Mouse (Mus musculus): ENCODE data around the gene Ptpn13. TPM values are rescaled to one million over a fixed set of nuclear protein-coding genes. Genes with fewer than 3 reads are reported as not detected.
A peak's percentile ranks its signal among the peaks of the same experiment; 100 is the strongest.

Ptpn13 gene
- 10 to 100 TPM; 10.9 to 13.5 (median 11.5) TPM for total RNA-seq (2022)

DNA sequence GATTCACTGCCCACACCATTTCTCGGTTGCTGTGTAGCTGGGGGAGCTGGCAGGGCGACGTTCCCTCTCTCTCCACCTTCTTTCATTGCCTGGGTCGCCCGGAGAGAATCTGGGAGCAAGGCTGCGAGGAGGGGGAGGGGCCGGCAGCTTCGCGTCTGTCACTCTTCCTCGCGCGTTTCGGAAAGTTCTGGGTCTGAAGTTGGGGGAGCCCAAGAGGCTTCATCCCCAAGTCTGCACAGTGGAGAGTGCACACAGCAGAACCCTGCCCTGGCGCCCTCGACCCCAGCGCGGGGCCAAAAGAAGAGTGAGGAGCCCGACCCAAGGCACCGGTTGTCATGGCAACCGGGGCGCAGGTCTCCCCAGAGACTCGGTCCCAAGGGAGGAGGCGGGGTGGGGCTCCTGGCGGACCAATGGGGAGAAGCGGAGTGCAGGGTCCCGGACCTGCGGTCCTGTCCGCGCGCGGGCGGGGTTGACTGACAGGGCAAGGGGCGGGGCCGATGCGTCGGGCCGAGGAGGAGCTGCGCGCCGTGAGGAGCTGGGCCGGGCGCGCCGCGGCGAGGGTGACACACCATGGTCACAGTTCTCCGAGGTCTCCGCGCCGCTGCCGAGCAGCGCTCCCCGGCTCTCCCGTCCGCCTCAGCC is at the start of gene Ptpn13:
Gene Ptpn13 (plus strand): TSS at position 515 of the 642 bp plus-strand sequence.
- DNase-seq (ENCODE audit: low spot score in 2 of 2): peak; percentile 71 to 94

DNA sequence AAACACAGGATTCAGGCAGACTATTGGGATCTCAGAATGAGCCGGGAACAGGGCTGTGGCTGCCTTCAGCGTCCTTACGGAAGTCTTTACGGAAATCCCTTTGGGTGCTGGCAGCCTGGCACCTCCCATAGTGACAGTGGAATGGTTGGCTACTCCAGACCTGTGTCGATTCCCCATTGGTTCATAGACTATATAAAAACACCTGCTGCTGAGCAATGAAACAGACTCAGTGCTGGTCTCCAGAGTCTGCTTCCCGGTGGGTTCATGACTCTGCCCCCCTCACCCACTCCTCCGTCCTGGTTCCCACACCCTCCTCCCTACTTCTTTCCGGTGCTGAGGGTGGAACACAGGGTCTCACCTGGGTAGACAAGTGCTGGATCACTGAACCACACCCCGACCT is 49.8 kb upstream of the Ptpn13 start:
- no peak for DNase-seq (ENCODE audit: low spot score in 2 of 2)

DNA sequence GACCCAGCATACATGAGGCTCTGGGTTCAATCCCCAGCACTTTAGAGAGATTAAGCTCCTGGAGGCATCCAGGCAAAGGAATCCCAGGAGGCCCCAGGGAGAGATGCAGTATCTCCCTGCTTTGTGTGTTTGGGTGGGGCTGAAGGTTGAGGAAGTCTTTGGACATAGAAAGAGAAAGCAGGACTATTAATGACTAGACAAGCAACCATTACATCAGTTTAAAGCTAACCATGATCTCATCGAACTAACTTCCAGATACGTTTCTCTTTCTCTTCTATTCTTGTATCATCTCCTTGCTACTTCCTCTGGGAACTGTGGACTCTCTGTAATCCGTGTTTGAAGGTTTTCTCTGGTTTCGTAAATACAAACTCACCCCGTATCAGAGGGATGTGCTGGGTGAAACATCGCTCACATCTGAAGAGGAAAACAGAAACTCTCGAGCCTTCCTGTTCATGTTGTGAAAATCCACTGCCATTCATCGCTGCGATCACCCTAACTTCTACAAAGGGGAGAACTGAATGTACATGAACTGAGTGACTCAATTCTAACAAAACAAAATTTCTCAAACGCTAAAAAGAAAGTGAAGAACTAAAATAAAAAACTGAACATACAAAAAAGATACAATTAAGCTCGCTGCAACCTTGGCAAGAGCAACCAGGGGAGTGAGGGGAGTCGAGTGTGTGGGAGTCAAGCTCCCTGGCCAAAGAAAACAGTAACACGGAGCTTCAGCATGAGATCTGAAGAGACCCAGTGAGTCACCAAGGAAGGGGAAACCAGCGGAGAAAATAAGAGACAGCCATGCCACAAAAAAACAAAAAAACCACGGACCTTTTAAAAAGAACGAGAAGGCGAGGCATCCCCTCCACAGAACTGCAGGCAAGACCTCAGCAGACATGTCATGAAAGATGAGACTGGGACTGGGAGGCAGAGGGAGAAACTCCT is 48.4 kb upstream of the Ptpn13 start:
- DNase-seq (ENCODE audit: low spot score in 2 of 2): no peak

DNA sequence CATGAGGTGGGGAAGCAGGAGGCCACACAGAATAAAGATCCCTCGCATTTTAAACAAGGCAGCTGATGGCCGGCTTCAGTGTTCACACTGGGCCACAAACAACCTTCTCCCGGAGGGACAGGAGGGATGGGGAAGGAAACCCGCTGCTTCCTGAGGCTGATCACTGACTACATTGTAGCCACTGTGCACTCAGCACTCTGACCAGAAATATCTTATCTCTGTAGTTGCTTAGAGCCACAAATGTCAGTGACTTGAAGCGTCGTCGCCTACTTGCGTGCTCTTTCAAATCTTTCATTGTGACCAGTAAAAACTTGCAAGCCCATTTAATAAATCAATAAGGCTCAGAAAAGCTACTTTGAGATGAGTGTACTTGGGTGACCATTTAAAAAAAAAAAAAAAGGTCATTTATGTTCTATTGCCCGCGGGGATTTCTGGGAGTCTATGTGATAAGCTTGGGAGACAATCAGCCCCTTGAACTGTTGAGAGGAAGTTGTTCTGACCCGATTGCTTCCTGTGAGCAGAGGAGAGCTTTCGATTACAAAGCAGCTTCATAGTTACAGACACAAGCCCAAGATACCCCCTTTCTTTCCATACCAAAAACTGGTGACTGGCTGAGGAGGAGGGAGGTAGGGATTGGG is 47.4 kb upstream of the Ptpn13 start:
- no peak for DNase-seq (ENCODE audit: low spot score in 2 of 2)

DNA sequence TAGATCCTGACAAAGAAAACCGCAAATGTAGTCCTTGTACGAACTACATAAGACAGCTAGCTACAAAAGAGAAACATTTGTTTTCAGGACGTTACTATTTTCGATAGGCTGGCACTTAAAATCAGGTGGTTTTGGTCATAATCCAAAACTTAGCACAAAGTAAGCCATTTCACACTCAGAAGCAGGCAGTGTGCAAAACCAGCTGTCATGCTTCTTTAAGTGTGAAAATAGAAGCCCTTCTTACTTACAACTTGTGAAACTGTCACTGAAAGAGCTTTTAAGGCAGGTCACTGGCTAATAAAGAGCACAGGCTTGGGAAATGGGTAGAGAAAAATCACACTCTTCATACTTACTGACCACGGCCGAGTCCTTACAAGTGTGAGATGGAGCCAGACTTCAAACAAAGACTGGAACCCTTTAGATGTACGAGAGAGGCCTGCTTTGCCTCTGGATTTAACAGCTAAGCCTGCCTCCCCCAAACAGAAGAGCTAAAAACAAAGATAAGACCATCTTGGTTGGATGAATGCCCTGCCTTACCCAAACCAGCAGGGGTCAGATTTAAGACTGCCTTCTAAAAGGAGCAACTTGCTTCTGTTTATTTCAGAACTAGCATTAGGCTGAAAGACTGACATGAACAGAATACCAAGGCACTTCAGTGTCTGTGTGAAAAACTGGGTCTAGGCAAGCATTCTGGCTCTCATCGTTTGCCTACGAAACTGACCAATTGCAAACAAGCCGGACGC is 44.0 kb upstream of the Ptpn13 start:
- DNase-seq (ENCODE audit: low spot score in 2 of 2): no peak

DNA sequence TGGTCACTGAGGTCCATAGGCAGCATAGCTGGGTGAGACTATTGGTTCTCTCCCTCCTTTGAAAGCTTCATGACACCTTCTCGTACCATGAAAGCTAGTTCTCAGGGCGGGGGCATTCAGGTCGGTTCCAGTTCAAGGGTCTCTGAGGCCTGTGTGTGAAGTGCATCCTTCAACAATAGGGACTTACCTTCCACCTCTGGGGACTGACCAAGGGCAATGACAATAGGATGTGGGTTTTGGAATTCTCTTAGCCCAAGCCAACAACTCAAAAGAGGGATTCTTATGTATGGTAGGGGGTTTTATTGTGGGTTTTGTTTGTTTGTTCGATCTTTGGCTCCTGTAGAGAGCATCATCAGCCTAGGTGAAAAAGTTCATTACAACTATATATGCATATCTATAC is 42.0 kb upstream of the Ptpn13 start:
- no peak for DNase-seq (ENCODE audit: low spot score in 2 of 2)

DNA sequence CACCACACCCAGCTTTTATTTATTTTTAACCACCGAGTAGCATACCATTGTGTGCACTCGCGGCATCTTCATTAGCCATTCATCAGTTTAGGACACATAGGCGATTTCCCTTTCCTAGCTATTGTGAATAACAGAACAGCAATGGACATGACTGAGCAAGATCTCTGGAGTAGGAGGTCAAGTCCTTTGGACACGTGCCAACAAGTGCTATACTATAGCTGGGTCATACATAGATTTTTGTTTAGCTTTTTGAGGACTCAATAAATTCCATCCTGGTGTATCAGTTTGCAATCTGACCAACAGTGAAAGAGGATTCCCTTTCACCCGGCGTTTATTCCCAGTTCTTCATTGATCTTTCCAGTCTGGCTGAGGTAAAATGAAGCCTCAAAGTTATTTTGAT is 41.0 kb upstream of the Ptpn13 start:
- no peak for DNase-seq (ENCODE audit: low spot score in 2 of 2)

DNA sequence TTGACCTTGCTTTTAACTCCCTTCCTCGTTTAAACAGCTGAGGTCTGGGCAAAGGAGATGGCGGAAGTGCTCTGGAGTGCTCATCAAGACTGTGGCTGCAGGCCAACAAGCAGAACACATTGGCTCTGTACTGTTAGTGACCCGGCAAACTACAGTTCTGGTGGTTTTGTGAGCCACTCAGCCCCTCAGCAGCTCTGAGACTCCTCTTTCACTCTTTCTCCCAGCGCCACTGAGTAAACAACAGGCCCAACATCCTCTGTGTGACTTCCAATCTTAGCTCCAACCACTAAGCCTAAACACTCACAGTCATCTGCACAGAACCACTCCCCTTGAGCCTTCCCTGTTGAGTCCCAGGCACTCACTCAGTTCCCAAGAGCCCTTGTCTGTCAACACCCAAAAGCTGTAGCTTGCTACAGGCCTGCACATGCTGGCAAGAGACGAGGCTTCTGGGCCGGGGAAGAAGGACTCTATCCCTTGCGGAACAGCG is 37.4 kb upstream of the Ptpn13 start:
- no peak for DNase-seq (ENCODE audit: low spot score in 2 of 2)

DNA sequence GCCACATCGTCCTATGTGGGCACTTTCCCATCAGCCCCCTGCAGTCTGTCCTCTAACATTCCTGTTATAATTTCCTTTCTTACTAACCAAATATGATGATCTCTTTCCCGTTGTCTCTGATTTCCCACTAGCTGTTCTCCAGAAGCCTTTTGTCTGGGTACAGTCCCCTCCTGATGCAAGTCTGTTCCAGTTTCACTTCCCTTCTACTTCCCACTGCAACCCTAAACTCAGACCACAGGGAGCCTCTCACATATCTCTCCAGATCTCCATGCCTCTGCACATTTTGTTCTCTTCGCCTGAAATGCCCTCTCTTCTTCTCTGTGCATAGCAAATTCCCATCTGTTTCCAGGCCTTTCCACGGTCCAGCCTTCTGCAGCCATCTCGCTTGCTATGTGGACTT is 35.6 kb upstream of the Ptpn13 start:
- DNase-seq (ENCODE audit: low spot score in 2 of 2): no peak

DNA sequence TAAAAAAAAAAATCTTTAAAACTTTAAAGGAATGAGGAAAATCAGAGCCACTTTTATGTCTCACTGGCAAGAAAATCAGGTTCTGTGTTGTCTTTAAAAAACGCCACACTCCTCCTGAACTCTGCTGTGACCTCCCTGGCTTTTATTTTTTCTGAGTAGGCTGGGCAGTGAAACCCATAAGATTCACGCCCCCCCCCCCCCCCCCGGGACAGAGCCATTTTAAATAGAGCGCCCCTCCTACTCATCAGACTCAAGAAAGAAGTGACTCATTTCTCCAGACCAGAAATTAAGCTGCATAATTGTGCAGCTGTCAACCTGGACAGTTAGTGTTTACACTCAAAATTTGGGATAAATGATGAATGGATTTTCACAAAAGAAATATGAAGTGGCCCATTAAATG is 31.8 kb upstream of the Ptpn13 start:
- no peak for DNase-seq (ENCODE audit: low spot score in 2 of 2)

DNA sequence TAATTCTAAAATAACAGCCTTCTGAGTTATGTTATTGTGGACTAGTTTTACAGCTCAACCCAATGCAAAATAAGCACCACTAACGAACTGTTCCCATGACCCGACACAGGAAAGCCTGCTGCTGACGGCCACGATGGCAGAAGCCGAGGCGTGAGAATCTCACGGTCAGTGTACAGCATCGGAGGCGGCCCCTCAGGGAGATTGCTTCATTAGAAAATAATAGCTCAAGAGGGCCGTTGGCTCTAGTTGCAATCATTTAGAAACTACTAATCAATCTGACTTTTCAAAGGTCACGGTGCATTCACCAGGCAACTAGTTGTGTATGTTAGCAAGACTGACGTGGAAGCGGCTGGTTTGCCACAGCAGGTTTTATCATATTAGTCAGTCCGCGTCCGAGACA is 31.2 kb upstream of the Ptpn13 start:
- no peak for DNase-seq (ENCODE audit: low spot score in 2 of 2)

DNA sequence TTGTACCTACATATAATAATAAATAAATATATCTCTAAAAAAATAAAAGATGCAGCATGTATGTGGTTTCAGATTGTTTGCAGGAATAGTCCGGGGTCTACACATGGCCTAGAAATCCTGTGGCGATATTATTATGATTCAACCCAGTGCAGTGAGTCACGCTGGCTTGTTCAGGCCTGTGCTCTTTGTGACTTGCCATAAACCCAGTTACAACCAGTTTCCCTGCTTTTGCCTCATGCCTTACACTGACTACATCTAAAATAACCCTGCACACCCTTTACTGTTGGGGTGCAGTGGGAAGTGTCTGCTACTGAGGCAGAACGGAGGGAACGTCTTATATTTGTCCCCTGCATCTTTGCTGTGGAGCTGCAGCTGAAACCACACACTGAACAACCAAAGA is 29.3 kb upstream of the Ptpn13 start:
- no peak for DNase-seq (ENCODE audit: low spot score in 2 of 2)

DNA sequence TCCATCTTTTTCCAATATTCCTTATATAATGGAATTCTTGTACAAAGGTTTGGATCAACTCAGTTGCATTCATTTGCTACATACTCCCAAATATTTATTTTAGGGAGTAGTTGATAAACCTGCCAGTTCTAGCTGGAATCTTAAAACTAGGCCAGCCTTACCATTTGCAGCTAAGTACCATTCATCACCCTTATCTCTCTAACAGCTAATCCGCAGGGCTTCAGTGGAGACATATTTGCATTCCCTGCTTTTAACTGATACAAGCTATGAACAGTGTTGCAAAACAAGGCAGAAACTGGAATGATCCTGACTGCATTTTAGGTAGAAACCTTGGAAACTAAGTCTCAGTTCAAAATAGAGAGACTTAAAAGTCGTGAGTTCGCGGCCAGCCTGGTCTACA is 27.6 kb upstream of the Ptpn13 start:
- DNase-seq (ENCODE audit: low spot score in 2 of 2): no peak

DNA sequence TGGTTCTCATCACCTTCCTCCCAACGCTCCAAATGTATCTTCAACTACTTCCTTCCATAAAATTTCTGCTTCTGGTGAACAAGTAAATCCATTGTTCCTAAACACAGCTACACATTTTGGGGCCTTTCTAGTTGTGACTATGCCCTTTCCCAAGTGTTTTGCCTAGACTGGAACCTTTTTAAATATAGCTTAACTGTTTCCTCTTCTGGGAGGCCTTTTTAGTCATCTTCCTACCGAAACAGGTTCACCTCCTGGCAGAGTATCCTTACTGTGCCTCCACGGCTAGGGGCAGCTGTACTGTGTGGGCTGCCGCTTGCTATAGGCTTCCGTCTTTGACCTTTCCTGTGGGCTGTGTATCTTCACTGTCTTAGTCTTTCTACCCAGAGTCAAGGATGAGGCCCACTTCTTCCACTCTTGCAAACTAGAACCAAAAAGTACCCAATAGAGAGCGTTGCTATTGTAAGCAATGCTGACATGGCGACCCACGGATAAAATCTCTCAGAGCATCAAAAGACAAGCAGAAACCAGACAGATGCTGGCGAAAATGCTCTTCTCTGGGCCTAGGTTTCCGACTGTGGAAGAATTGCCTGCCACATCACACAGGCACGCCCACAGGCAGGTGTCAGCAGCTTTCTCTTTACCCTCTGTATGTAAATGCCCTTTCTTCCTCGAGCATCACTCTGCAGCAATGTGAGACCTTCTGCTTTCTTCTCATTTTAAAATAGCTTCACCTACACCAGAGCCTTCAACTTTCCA is 20.6 kb upstream of the Ptpn13 start:
- no peak for DNase-seq (ENCODE audit: low spot score in 2 of 2)

DNA sequence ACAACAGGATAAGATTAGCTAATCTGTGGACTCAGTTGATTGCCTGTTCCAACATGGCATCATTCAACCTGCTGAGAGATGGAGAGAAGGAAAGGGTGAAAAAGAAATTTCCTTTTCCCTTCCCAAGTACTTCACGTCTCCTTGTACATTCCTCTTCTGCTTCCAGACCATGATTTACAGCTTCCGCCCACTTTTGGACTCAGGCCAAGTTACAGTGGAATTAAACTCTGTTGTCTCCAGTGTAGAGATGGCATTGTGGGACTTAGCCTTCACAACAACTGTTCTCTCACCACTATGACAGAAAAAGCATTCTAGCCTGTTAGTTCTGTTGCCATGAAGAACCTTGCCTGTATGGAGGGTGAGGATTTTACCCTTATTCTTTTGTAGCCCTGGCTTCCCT is 19.1 kb upstream of the Ptpn13 start:
- DNase-seq (ENCODE audit: low spot score in 2 of 2): no peak

DNA sequence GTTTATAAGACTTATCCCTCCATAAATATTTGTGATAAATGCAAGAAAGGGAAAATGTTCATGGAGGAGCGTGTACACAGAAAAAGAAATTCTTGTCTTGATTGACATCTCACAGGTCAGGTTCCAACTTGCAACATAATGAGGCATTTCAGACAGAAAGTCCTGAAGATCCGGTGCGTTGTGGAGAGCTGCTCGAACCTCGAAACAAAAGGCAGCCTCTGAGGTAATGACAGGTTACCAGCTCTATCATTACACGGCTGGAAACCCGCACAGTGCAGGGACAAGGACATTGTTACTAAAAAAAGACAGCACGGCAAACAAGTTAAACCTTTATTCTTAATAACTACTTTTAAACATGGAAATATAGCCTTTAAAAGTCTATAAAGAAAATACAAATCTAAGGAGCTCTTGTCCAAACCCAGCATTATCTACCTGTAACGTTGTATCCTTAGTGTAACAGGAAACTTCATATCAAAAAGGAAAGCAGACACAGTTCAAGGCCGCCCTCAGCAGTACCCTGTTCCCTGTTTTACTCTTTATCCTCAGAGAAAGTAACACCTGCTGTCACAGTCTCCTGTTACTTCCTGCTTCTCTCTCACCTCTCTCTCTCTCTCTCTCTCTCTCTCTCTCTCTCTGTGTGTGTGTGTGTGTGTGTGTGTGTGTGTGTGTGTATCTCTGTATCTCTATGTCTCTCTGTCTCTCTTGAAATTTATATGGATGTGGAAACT is 12.8 kb upstream of the Ptpn13 start:
- DNase-seq (ENCODE audit: low spot score in 2 of 2): no peak

DNA sequence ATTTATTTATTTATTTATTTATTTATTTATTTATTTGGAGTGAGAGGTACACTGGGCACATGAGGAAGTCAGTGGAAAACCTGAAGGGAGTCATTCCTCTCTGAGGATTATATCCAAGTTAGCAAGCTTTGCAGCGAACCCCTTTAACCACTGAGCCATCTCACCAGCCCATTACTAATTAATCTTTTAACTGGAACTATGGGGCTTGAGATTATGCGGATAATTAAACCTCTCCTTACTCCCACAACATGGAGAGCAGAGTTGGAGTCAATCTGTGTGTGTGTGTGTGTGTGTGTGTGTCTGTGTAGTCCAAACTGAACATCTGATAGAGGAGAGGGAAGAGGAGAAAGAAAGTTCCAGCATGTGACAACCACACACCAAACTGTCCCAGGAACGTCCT is 10.4 kb upstream of the Ptpn13 start:
- no peak for DNase-seq (ENCODE audit: low spot score in 2 of 2)

DNA sequence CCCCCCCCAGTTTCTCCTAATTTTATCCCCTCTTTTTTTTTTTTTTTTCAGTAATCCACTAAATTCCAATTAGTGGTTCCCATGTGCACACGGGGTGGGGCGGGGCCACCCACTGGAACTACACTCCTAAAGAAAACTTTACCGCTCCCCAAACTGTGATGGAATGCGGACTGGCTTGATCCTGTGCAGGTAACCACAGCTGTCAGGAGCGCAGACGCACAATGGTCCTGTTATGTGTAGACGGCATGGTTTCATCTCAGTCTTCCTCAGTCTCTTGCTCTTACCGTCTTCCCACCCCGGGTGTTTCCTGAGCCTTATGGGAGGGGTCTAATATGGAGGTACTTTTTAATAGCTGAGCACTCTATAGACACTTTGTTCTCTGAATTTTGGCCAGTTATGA is 7.0 kb upstream of the Ptpn13 start:
- no peak for DNase-seq (ENCODE audit: low spot score in 2 of 2)

DNA sequence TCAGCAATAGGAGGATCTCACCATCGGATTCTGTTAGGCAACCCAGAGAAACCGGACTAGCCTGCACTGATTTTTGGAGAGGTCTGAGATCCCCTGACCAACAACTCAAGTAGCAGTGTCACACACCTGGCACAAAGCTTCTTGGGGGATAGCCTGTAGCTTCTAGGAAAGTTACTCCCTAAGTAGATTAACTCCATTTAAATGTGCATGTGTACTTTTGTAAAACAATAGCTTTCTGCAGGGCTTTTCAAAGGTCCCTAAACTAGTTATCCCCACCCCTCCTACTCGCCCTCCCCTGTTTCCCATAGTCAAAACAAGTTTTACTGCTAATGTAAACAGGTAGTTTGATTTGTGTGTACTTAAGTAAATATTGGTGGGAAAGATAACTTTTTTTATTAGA is 6.1 kb upstream of the Ptpn13 start:
- no peak for DNase-seq (ENCODE audit: low spot score in 2 of 2)

DNA sequence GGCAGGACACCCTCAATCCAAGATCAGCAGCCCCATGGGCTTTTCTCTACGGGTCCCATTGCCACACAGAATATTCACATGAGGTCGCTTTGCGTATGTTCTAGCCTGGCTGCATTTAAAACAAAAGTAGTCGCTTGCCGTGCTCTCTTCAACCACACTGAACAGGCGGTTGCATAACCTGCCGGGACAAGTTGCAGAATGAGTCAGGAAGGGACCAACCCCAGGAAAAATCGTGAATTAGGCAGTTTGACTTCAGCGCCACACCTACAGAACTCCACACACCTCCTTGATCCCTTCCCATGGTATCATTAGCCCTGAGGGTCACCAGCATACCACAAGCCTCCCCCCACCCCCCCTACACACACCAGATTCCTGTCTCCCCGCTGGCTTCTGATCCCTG is 4.4 kb upstream of the Ptpn13 start:
- DNase-seq (ENCODE audit: low spot score in 2 of 2): no peak
